Mouse (Mus musculus) liver, embryonic 12.5 days (tissue): ENCODE data around the gene Alpl. TPM values are rescaled to one million over a fixed set of nuclear protein-coding genes. Genes with fewer than 3 reads are reported as not detected.
A peak's percentile ranks its signal among the peaks of the same experiment; 100 is the strongest.

Experiments
- ATAC-seq: fragments of 200-750 bp; cut with Nextera tagmentation; 2 replicates; pipeline ENCODE4 v1.8.0; 2017; ENCODE audit warnings: moderate number of reproducible peaks, mild to moderate bottlenecking, moderate library complexity
- H3K27ac ChIP-seq: fragments of 300-500 bp; sonication (generic); 2 replicates; pipeline ENCODE4 v1.5.1; 2016; ENCODE audit warnings: mild to moderate bottlenecking
- H3K27me3 ChIP-seq: fragments of 300-500 bp; sonication (generic); replicated peaks from 2 replicates; pipeline ENCODE4 v1.6.1; 2016; ENCODE audit warnings: mild to moderate bottlenecking, moderate library complexity
- H3K36me3 ChIP-seq: fragments of 300-500 bp; sonication (generic); 2 replicates; pipeline ENCODE4 v1.6.1; 2016; ENCODE audit warnings: mild to moderate bottlenecking, moderate library complexity
- H3K4me1 ChIP-seq: fragments of 300-500 bp; sonication (generic); 2 replicates; pipeline ENCODE4 v1.6.1; 2016
- H3K4me2 ChIP-seq: fragments of 300-500 bp; sonication (generic); 2 replicates; pipeline ENCODE4 v1.6.1; 2016; ENCODE audit warnings: mild to moderate bottlenecking, moderate library complexity
- H3K4me3 ChIP-seq: fragments of 300-500 bp; sonication (generic); 2 replicates; pipeline ENCODE4 v1.5.1; 2016; ENCODE audit warnings: mild to moderate bottlenecking, moderate library complexity
- H3K9ac ChIP-seq: fragments of 300-500 bp; sonication (generic); 2 replicates; pipeline ENCODE4 v1.6.1; 2016; ENCODE audit warnings: mild to moderate bottlenecking, moderate library complexity
- H3K9me3 ChIP-seq: fragments of 300-500 bp; sonication (generic); replicated peaks from 2 replicates; pipeline ENCODE4 v1.6.1; 2016; ENCODE audit warnings: mild to moderate bottlenecking, moderate library complexity
- WGBS: fragments of 180-500 bp; shearing (Covaris S2); methylation state at CpG from one replicate; pipeline ENCODE4 v1.1.7; 2016; ENCODE audit not compliant: insufficient replicate concordance; 5-methylcytosine and 5-hydroxymethylcytosine counted together
- polyA plus RNA-seq: library from polyadenylated mRNA; unstranded; fragments of >200 nt; fragmentation: Nextera tagmentation; extraction: Ambion mirVana; gene quantifications from 2 replicates; pipeline ENCODE4 v1.2.1, GENCODE M21; 2016

Alpl gene
- polyA plus RNA-seq = 5.1 and 6.5 TPM in 2 replicates

DNA sequence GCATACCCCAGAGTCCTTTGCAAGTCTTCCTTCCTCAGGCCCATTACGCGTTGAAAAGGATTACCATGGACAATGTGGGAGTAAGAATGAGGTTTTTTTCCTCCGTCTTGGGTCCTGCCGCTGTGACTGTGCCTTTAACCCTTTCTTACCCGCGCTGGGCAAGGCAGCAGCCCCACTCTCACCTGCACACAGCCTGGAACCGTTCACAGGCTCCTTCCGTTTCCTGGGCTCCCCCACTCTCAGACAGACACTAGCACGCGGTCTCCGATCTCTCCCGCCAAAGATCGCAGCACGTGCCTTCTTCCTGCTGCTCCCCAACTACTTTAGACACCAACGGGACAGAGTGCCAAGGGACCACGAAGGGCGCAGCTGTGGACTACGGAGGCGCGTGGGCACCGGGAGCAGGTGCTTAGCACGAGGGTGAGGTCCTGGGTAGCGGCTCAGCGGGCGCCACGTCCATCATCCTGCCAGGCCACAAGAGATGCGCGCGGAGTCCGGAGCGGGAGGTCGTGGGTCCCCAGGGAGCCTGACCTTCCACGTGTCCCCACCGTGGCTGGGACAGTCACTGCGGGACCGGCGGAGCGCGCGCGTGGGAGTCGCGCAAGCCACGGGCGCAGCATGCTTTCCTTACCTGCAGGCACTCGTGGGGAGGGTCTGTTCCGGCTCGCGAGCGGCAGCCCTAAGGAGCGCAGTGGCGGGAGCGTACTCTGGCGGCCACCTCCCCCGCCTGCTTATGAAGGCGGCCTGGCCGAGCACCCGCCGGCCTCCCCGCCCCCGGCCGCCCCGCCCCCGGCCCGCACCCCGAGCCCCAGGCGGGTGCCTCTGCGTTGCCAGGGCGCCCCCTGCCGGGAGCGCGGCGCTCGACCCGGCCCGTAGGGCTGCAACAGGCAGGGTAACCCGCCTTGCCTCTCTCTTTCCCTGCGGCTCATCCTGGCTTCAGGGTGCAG is at the start of gene Alpl:
TSS of gene Alpl (minus strand) at position 774 of the 947 bp plus-strand sequence.
- Histone ChIP-seq H3K9me3 (no peaks in the 10 kb centered on the region), H3K4me3 (peak within 1 kb of the TSS; percentile 45), H3K4me2 (peak within 1 kb of the TSS; percentile 66), H3K27me3 (peaks cover 90% of the 10 kb centered on the region), H3K4me1 (peaks cover 16% of the 10 kb centered on the region; the same call in 1 of the 2 replicates), H3K36me3 (no peaks in the 10 kb centered on the region), H3K27ac (no peak within 1 kb of the TSS), H3K9ac (peak within 1 kb of the TSS; percentile 27; the same call in 1 of the 2 replicates)
- peak; percentile 59 for ATAC-seq
- 3% methylated on average over 77 of the region's 78 CpGs for WGBS

DNA sequence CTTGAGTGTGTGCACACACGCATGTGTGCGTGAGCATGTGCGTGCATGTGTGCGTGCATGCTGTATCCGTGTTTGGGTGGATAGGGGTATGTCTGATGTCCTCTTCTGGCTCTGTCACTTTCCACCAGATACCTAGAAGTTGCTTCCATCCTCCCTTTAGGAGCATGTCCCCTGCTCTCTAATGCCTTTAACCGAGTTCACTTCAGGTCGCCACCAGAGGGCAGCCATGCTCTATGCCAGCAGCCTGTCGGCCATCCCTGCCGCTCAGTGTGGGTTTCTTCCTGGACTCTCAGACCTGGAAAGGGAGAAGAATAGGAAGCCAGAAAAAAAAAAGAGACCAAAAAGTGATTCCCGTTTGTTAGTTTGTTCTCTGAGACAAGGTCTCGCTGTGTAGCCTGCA is 48.5 kb upstream of the Alpl start:
- no peak for ATAC-seq
- no peak overlapping the region for H3K27ac ChIP-seq
- no peak overlapping the region for H3K4me2 ChIP-seq
- 19% methylated on average over 11 of the region's 11 CpGs for WGBS
- H3K36me3 ChIP-seq = no peaks in the 10 kb centered on the region
- H3K4me3 ChIP-seq = no peak overlapping the region
- no peak overlapping the region for H3K9ac ChIP-seq
- H3K27me3 ChIP-seq = peaks cover 25% of the 10 kb centered on the region
- no peaks in the 10 kb centered on the region for H3K4me1 ChIP-seq
- no peaks in the 10 kb centered on the region for H3K9me3 ChIP-seq

DNA sequence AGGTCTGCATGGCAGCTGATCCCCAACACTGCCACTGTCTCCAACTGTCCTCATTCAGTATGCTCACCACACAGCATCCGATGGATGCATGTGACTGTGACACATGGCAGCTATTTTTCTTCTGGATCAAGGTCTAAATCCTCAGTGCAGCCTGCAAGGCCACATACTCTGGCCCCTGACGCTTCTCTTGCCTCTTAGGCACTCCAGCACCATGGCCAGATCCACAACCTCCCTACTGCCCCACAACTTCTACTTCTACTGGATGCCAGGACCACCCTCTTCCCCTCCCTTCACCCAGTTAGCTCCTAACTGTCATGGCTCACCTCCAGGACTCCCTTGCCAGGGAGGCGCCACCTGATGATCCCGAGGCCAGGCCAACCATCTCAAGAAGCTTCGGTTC is 43.3 kb upstream of the Alpl start:
- no peaks in the 10 kb centered on the region; the same call in 1 of the 2 replicates for H3K4me1 ChIP-seq
- 68% methylated on average over 5 of the region's 5 CpGs for WGBS
- no peak overlapping the region for H3K4me3 ChIP-seq
- no peaks in the 10 kb centered on the region for H3K9me3 ChIP-seq
- H3K4me2 ChIP-seq = no peak overlapping the region
- no peak for ATAC-seq
- peaks cover 36% of the 10 kb centered on the region for H3K27me3 ChIP-seq
- no peak overlapping the region for H3K27ac ChIP-seq
- no peaks in the 10 kb centered on the region for H3K36me3 ChIP-seq
- no peak overlapping the region for H3K9ac ChIP-seq

GRCm38 (mm10) chr4:137838791-137839190 is 42.6 kb upstream of the Alpl start:
- ATAC-seq = no peak
- Histone ChIP-seq H3K36me3 (no peaks in the 10 kb centered on the region), H3K4me2 (no peak overlapping the region), H3K4me3 (no peak overlapping the region), H3K27ac (no peak overlapping the region), H3K27me3 (peaks cover 36% of the 10 kb centered on the region), H3K9ac (no peak overlapping the region), H3K9me3 (no peaks in the 10 kb centered on the region), H3K4me1 (no peaks in the 10 kb centered on the region; the same call in 1 of the 2 replicates)
- 70% methylated on average over 2 of the region's 2 CpGs for WGBS

DNA sequence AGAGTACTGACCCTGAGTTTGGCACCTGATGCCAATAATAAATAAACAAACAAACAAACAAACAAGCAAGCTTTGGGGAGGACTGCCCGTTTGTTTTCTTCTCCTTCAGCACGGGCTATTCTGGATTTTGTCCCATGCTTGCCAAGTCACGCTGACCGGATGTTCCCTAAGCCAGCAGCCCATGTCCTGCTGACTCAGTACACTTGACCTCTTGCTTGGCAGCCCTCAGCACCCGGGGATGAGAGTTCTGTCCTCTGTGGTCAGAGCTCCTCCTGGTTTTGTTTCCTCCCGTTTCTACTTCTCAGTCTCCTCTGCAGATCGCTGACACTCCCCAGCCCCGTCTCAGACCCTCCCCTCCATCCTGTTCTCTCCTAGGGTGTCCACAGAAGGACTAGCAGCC is 41.6 kb upstream of the Alpl start:
- no peaks in the 10 kb centered on the region for H3K36me3 ChIP-seq
- no peak overlapping the region for H3K4me3 ChIP-seq
- no peaks in the 10 kb centered on the region for H3K9me3 ChIP-seq
- H3K9ac ChIP-seq = no peak overlapping the region
- no peak overlapping the region for H3K4me2 ChIP-seq
- WGBS = 52% methylated on average over 8 of the region's 8 CpGs
- H3K27me3 ChIP-seq = peaks cover 32% of the 10 kb centered on the region
- no peaks in the 10 kb centered on the region; the same call in 1 of the 2 replicates for H3K4me1 ChIP-seq
- H3K27ac ChIP-seq = no peak overlapping the region
- no peak for ATAC-seq

GRCm38 (mm10) chr4:137836741-137837140 is 40.6 kb upstream of the Alpl start:
- WGBS = 73% methylated on average over 5 of the region's 5 CpGs

GRCm38 (mm10) chr4:137835624-137836337 is 39.6 kb upstream of the Alpl start:
- H3K4me2 ChIP-seq = peak overlapping the region; percentile 6; the same call in 1 of the 2 replicates

More at GRCm38 (mm10) chr4:137836741-137837140, 40.6 kb upstream of the Alpl start:
- Histone ChIP-seq H3K4me1 (no peaks in the 10 kb centered on the region; the same call in 1 of the 2 replicates), H3K36me3 (no peaks in the 10 kb centered on the region), H3K27me3 (peaks cover 26% of the 10 kb centered on the region), H3K9ac (no peak overlapping the region), H3K27ac (no peak overlapping the region), H3K9me3 (no peaks in the 10 kb centered on the region), H3K4me3 (no peak overlapping the region), H3K4me2 (no peak overlapping the region)
- ATAC-seq = no peak

GRCm38 (mm10) chr4:137831598-137831997 is 35.4 kb upstream of the Alpl start:
- ATAC-seq = no peak

More at GRCm38 (mm10) chr4:137835624-137836337, 39.6 kb upstream of the Alpl start:
- no peak overlapping the region for H3K4me3 ChIP-seq
- H3K27me3 ChIP-seq = peaks cover 23% of the 10 kb centered on the region
- H3K36me3 ChIP-seq = no peaks in the 10 kb centered on the region
- peak; percentile 42; the same call in 1 of the 2 replicates for ATAC-seq
- H3K9me3 ChIP-seq = no peaks in the 10 kb centered on the region
- no peak overlapping the region for H3K27ac ChIP-seq
- 5% methylated on average over 12 of the region's 14 CpGs for WGBS
- H3K4me1 ChIP-seq = no peaks in the 10 kb centered on the region; the same call in 1 of the 2 replicates
- H3K9ac ChIP-seq = no peak overlapping the region

DNA sequence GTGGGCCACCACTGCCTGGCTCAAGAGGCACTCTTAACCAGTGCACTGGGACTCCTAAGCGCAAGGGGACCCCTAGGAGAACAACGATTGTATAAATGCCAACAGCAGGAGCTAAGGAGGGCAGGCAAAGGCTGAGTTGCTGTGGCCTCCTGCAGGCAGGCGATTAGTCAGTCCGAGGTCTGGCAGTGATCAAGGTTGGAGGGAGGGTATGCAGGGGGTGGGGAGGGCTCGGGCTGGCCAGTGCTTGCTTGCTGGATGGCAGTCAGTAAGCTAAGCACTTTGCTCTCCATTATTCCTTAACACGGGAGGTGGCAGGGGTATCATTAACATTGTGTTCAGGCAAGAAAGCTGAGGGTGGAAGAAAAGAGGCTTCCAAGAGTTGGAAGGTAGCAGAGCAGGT is 34.2 kb upstream of the Alpl start:
- Histone ChIP-seq H3K4me1 (no peaks in the 10 kb centered on the region; the same call in 1 of the 2 replicates), H3K4me2 (no peak overlapping the region), H3K27me3 (peaks cover 37% of the 10 kb centered on the region), H3K36me3 (no peaks in the 10 kb centered on the region), H3K27ac (no peak overlapping the region), H3K4me3 (no peak overlapping the region), H3K9ac (no peak overlapping the region), H3K9me3 (no peaks in the 10 kb centered on the region)
- ATAC-seq = no peak
- WGBS = 16% methylated on average over 6 of the region's 6 CpGs

More at GRCm38 (mm10) chr4:137831598-137831997, 35.4 kb upstream of the Alpl start:
- Histone ChIP-seq H3K4me3 (no peak overlapping the region), H3K27me3 (peaks cover 40% of the 10 kb centered on the region), H3K4me1 (no peaks in the 10 kb centered on the region; the same call in 1 of the 2 replicates), H3K27ac (no peak overlapping the region), H3K9me3 (no peaks in the 10 kb centered on the region), H3K36me3 (no peaks in the 10 kb centered on the region), H3K9ac (no peak overlapping the region), H3K4me2 (no peak overlapping the region)
- WGBS = 74% methylated on average over 11 of the region's 11 CpGs

DNA sequence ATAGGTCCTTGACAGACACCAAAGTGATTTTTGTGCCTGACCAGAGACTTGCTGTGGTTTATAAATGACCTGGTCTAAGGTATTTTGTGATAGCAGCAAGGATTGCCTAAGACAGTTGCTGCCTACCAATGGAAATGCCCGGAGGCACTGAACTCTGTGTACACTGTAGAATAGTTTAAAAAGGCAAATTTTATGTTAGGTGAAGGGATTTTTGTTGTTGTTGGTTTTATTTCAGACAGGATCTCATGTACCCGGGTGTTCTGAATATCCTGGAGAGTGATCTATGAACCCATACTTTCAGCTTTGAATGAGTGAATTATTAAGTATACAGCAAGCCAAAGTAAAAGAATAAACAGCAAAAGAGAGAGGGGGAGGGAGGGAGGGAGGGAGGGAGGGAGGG is 28.7 kb upstream of the Alpl start:
- Histone ChIP-seq H3K9me3 (no peaks in the 10 kb centered on the region), H3K27ac (no peak overlapping the region), H3K36me3 (no peaks in the 10 kb centered on the region), H3K4me1 (no peaks in the 10 kb centered on the region), H3K4me2 (no peak overlapping the region), H3K9ac (no peak overlapping the region), H3K27me3 (peaks cover 17% of the 10 kb centered on the region), H3K4me3 (no peak overlapping the region)
- 52% methylated on average over 2 of the region's 2 CpGs for WGBS
- ATAC-seq = no peak

DNA sequence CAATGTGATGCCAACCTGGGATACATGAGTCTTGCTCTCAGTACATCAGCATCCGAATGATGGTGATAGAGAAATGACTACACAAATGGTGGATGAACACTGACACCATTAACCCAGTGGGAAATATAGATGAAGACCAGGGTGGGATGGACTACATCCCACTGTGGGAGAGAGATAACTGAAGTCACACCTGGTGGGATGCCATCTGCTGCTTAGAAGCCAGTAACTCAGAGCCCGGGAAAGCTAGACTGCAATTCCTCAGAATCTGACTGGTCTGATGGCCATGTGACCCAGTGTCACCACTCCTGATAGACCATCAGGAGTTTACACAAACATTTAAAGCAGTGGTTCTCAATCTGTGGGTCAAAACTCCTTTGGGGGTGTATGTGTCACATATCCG is 27.4 kb upstream of the Alpl start:
- H3K27ac ChIP-seq = no peak overlapping the region

More for the DNA sequence above, 27.4 kb upstream of the Alpl start:
- WGBS = 67% methylated on average over 3 of the region's 3 CpGs
- Histone ChIP-seq H3K4me2 (no peak overlapping the region), H3K9ac (no peak overlapping the region), H3K27me3 (0 out of 2 replicates have a peak, but pooled peaks cover 4% of the 10 kb centered on the region), H3K9me3 (no peaks in the 10 kb centered on the region), H3K36me3 (no peaks in the 10 kb centered on the region), H3K4me1 (no peaks in the 10 kb centered on the region), H3K4me3 (no peak overlapping the region)
- no peak for ATAC-seq
